Mouse (Mus musculus) forebrain, embryonic 16.5 days (tissue): Measurements from ENCODE around the gene Usp18. TPM values are rescaled to one million over a fixed set of nuclear protein-coding genes. Genes with fewer than 3 reads are reported as not detected.

Source experiments
- ATAC-seq: fragments of 200-750 bp; cut with Nextera tagmentation; 2 replicates; pipeline ENCODE4 v1.8.0; 2017; ENCODE audit warnings: mild to moderate bottlenecking, moderate library complexity
- H3K27ac ChIP-seq: fragments of 300-500 bp; sonication (generic); 2 replicates; pipeline ENCODE4 v1.5.1; 2014; ENCODE audit warnings: low read length, control low read depth
- H3K27me3 ChIP-seq: fragments of 300-500 bp; sonication (generic); replicated peaks from 2 replicates; pipeline ENCODE4 v1.6.1; 2014; ENCODE audit warnings: low read length; ENCODE audit not compliant: control insufficient read depth, insufficient read depth
- H3K36me3 ChIP-seq: fragments of 300-500 bp; sonication (generic); 2 replicates; pipeline ENCODE4 v1.6.1; 2014; ENCODE audit not compliant: control insufficient read depth, insufficient read depth
- H3K4me1 ChIP-seq: fragments of 300-500 bp; sonication (generic); replicated peaks from 2 replicates; pipeline ENCODE4 v1.6.1; 2014; ENCODE audit warnings: low read length; ENCODE audit not compliant: control insufficient read depth, insufficient read depth
- H3K4me2 ChIP-seq: fragments of 300-500 bp; sonication (generic); 2 replicates; pipeline ENCODE4 v1.6.1; 2014; ENCODE audit warnings: mild to moderate bottlenecking, low read length, control low read depth
- H3K4me3 ChIP-seq: fragments of 300-500 bp; sonication (generic); replicated peaks from 2 replicates; pipeline ENCODE4 v1.5.1; 2014; ENCODE audit warnings: mild to moderate bottlenecking, low read length, control low read depth
- H3K9ac ChIP-seq: fragments of 300-500 bp; sonication (generic); replicated peaks from 2 replicates; pipeline ENCODE4 v1.6.1; 2014; ENCODE audit warnings: low read depth, low read length, control low read depth
- H3K9me3 ChIP-seq: fragments of 300-500 bp; sonication (generic); 2 replicates; pipeline ENCODE4 v1.6.1; 2016; ENCODE audit warnings: low read length; ENCODE audit not compliant: control insufficient read depth
- WGBS: fragments of 180-500 bp; shearing (Covaris S2); extraction: QIAGEN DNeasy Blood & Tissue Kit; methylation state at CpG from one replicate; pipeline ENCODE4 v1.1.7; 2014; 5-methylcytosine and 5-hydroxymethylcytosine counted together
- polyA plus RNA-seq: library from polyadenylated mRNA; unstranded; fragments of >200 nt; fragmentation: Nextera tagmentation; extraction: Ambion mirVana; gene quantifications from 2 replicates; pipeline ENCODE4 v1.2.1, GENCODE M21; 2015

The Usp18 gene
- polyA plus RNA-seq, 1 experiment from 2014 or later, result 0.95 TPM

DNA sequence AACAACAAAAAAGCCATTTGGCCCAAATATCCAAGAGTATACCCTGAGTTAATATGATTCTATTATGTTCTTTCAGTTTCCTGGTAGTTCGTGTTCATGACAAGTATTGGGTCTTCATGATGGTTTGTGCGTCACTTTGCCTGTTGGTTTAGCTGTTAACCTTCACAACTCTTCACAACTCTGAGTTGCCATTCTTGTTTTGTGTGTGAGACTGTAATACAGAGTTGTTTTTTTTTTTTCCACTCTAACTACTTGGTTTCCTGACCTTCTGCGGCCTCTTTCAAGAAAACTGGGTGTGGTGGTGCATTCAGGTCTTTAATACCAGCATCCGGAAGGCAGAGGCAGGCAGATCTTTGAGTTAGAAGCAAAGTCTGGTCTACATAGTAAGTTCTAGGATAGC, 7.5 kb upstream of the Usp18 start:
- H3K27me3 ChIP-seq, result no peaks in the 10 kb centered on the region
- ATAC-seq, result no peak
- H3K36me3 ChIP-seq, result no peaks in the 10 kb centered on the region
- no peak overlapping the region for H3K4me3 ChIP-seq
- WGBS, result 95% methylated on average over 4 of the region's 4 CpGs
- H3K9ac ChIP-seq, result no peak overlapping the region
- H3K4me2 ChIP-seq, result no peak overlapping the region
- H3K4me1 ChIP-seq, result no peaks in the 10 kb centered on the region
- H3K9me3 ChIP-seq, result no peaks in the 10 kb centered on the region
- H3K27ac ChIP-seq, result no peak overlapping the region

DNA sequence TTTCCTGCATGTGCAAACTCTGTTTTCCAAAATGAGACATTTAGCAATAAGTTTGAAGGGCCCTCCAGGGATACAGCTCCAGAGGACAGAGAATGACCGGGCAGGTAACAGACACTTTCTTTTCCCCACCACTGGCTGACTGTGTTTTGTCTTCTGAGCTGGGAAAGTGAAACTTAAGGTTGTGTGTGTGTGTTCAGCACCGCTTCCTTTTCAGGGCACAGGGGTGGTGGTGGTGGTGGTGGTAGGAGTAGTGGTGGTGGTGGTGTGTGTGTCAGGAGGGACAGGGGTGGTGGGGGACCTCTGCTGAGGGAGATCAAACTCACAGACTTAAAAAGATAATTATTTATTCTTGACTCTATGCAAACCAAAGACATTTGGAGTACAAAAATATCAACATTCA, 3.9 kb upstream of the Usp18 start:
- no peak for ATAC-seq
- WGBS, result 79% methylated on average over 2 of the region's 2 CpGs
- no peak overlapping the region for H3K27ac ChIP-seq
- no peaks in the 10 kb centered on the region for H3K9me3 ChIP-seq
- H3K27me3 ChIP-seq, result no peaks in the 10 kb centered on the region
- H3K4me2 ChIP-seq, result no peak overlapping the region
- peaks cover 9% of the 10 kb centered on the region for H3K4me1 ChIP-seq
- H3K36me3 ChIP-seq, result no peaks in the 10 kb centered on the region
- no peak overlapping the region for H3K9ac ChIP-seq
- H3K4me3 ChIP-seq, result no peak overlapping the region

DNA sequence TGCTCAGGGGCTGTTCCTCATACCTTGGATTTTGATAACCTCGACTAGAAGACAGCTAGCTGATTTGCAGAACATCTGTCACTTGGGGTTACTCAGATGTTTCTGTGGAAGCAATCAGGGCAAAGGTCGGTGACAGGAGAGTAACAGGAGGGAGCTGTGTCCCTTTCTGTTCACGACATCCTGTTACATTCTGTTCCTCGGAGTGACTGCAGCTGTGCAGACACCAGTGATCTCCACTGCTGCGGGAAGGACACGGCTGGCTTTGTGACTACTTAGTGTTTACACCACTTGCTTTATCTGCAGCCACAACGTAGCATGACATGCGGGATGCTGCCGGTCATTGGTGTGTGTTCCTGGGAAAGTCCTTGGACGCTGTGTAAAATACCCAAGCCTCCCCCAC, 2.5 kb upstream of the Usp18 start:
- Histone ChIP-seq H3K9ac (no peak overlapping the region), H3K9me3 (no peaks in the 10 kb centered on the region), H3K4me1 (peaks cover 9% of the 10 kb centered on the region), H3K4me2 (no peak overlapping the region), H3K36me3 (no peaks in the 10 kb centered on the region), H3K4me3 (no peak overlapping the region), H3K27ac (no peak overlapping the region), H3K27me3 (no peaks in the 10 kb centered on the region)
- WGBS, result 76% methylated on average over 10 of the region's 10 CpGs
- ATAC-seq, result no peak

DNA sequence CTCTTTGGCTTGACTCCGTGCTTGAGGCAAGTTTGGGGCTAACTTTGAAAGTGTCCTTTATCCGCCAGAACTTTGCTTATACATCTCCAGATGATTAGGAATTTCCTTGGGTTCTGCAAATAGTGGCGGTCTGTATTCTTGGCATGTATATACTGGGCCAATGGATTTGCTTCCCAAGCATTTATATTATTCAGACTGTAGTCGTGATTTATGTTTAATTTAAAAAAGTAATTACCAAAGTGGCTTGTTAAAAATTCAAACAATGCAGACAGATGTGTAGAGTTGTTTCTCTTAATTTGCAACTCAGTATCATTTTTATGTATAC, 293 bp downstream of the Usp18 start:
- ATAC-seq, result peak; percentile 37
- H3K36me3 ChIP-seq, result no peaks in the 10 kb centered on the region
- peaks cover 9% of the 10 kb centered on the region for H3K4me1 ChIP-seq
- H3K9me3 ChIP-seq, result no peaks in the 10 kb centered on the region
- H3K27ac ChIP-seq, result no peak overlapping the region
- H3K4me2 ChIP-seq, result peak overlapping the region; percentile 77
- no peaks in the 10 kb centered on the region for H3K27me3 ChIP-seq
- peak overlapping the region; percentile 51 for H3K9ac ChIP-seq
- 11% methylated on average over 4 of the region's 4 CpGs for WGBS
- peak overlapping the region; percentile 51 for H3K4me3 ChIP-seq

DNA sequence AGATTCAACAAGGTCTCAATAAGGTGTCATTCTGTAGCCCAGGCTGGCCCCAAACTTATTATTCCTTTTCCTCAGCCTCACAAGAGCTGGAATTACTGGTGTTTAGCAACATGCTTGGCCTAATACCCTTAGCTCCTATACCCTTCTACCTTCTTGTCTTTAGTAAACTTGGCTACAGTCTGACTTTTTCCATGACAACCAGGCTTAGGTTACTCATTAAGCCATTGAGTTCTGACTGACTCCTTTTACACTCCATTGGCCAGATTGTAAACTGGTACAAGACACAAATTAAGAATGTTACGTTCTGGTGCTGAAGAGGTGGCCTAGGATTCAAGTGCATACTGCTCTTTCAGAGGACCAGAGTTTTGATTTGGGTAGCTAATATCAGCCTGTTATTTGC, 4.7 kb downstream of the Usp18 start:
- no peak overlapping the region for H3K4me3 ChIP-seq
- H3K4me2 ChIP-seq, result no peak overlapping the region
- peaks cover 5% of the 10 kb centered on the region for H3K4me1 ChIP-seq
- H3K36me3 ChIP-seq, result no peaks in the 10 kb centered on the region
- H3K27ac ChIP-seq, result no peak overlapping the region
- ATAC-seq, result no peak
- 40% methylated on average over 1 of the region's 1 CpGs for WGBS
- no peaks in the 10 kb centered on the region for H3K9me3 ChIP-seq
- no peaks in the 10 kb centered on the region for H3K27me3 ChIP-seq
- H3K9ac ChIP-seq, result no peak overlapping the region

DNA sequence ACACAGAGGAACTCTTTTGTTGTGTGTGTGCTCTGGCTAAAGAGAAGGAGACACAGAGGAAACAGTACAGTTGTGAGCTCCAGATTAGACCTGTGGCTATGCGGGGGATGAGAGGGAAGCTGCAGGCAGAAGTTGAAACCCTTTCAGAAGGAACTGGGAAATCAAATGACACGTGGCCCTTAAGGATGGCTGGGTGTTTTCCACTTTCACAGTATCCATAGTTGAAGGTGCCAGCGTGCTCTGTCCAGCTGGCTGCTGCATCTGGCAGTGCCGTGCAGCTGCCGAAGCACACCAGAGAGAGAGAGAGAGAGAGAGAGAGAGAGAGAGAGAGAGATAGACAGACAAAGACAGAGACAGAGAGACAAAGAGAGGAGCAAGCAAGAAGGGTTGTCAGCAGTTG, 5.5 kb downstream of the Usp18 start:
- ATAC-seq, result no peak

DNA sequence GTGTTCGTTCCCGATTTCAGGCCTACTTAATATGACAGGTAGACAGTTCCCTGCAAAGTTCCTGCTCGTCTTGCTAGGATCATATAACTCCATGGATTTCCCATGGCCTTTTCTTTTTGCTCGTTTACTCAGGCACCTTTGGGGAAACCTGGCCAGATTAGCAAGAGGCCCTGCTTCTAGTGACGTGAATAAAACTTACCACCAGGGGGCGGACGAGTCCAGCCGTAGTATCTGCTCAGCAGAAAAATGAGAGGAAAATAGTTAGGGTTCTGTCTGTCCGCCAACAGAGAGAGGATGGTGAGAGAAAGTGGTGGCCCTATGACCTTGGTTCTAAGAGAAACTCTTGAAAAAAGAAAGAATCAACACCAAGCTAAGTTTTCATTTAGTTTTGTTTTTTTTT, 14.8 kb downstream of the Usp18 start:
- H3K27ac ChIP-seq, result no peak overlapping the region
- H3K27me3 ChIP-seq, result no peaks in the 10 kb centered on the region
- H3K4me2 ChIP-seq, result no peak overlapping the region
- H3K9me3 ChIP-seq, result 0 out of 2 replicates have a peak, but pooled peaks cover 4% of the 10 kb centered on the region
- H3K4me3 ChIP-seq, result no peak overlapping the region
- no peak for ATAC-seq
- WGBS, result 31% methylated on average over 9 of the region's 9 CpGs
- H3K4me1 ChIP-seq, result no peaks in the 10 kb centered on the region
- H3K36me3 ChIP-seq, result no peaks in the 10 kb centered on the region
- no peak overlapping the region for H3K9ac ChIP-seq

More for the DNA sequence above, 5.5 kb downstream of the Usp18 start:
- WGBS, result 56% methylated on average over 5 of the region's 5 CpGs
- H3K36me3 ChIP-seq, result no peaks in the 10 kb centered on the region
- H3K4me2 ChIP-seq, result no peak overlapping the region
- H3K27me3 ChIP-seq, result no peaks in the 10 kb centered on the region
- H3K9ac ChIP-seq, result no peak overlapping the region
- no peaks in the 10 kb centered on the region for H3K9me3 ChIP-seq
- H3K4me3 ChIP-seq, result no peak overlapping the region
- no peaks in the 10 kb centered on the region for H3K4me1 ChIP-seq
- H3K27ac ChIP-seq, result no peak overlapping the region

DNA sequence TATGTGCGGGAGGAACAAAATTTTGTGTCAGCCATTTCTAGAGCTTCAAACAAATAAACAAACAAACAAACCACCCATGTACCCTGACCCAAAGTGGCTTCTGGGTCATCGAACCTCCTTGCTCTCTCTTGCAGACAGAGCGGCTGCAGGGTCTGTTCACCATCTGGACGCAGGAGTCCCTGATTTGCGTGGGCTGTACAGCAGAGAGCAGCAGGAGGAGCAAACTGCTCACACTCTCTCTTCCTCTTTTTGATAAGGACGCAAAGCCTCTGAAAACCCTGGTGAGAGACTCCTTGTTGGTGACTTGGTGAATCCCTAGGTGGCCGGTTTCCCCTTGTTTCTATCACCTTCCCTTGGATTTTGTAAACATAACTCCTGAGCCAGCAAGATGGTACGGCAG, 15.5 kb downstream of the Usp18 start:
- WGBS, result 90% methylated on average over 8 of the region's 8 CpGs
- no peak for ATAC-seq
- H3K9ac ChIP-seq, result no peak overlapping the region
- no peak overlapping the region for H3K27ac ChIP-seq
- H3K4me2 ChIP-seq, result no peak overlapping the region
- H3K4me1 ChIP-seq, result no peaks in the 10 kb centered on the region
- H3K4me3 ChIP-seq, result no peak overlapping the region
- no peaks in the 10 kb centered on the region for H3K27me3 ChIP-seq
- 0 out of 2 replicates have a peak, but pooled peaks cover 4% of the 10 kb centered on the region for H3K9me3 ChIP-seq
- no peaks in the 10 kb centered on the region for H3K36me3 ChIP-seq

DNA sequence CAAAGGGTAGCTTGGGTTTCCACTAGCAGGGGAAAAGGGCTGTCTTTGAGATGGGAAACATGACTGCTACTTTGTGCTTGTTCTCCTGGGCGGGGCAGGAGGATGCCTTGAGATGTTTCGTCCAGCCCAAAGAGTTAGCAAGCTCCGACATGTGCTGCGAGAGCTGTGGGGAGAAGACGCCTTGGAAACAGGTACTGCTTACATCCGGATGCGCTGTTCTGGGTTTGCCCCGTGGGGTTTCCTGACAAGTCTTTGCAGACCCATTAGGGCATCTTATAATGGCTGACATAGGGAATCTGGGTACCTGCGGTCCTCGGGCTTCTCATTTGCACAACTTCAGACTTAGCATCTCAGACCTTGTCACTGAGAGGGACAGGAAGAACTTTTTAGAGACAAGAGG, 16.3 kb downstream of the Usp18 start:
- no peak for ATAC-seq
- Histone ChIP-seq H3K4me1 (no peaks in the 10 kb centered on the region), H3K27ac (no peak overlapping the region), H3K4me2 (no peak overlapping the region), H3K36me3 (no peaks in the 10 kb centered on the region), H3K9ac (no peak overlapping the region), H3K9me3 (0 out of 2 replicates have a peak, but pooled peaks cover 4% of the 10 kb centered on the region), H3K27me3 (no peaks in the 10 kb centered on the region), H3K4me3 (no peak overlapping the region)
- WGBS, result 95% methylated on average over 10 of the region's 10 CpGs

DNA sequence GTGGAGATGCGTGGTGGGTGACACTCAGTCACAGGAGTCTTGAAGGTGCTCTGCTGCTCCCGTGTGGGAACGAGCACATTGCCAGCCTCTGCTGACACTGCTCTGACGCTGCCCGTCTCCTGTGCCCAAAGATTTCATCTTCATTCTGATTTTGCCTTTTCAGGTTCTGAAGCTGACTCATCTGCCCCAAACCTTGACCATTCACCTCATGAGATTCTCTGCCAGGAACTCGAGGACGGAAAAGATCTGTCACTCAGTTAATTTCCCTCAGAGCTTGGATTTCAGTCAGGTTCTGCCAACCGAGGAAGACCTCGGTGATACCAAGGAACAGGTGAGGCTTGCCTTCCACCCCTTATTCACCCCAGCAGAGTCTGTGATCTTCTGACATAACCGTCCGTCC, 16.8 kb downstream of the Usp18 start:
- Histone ChIP-seq H3K9ac (no peak overlapping the region), H3K4me3 (no peak overlapping the region), H3K4me1 (no peaks in the 10 kb centered on the region), H3K9me3 (0 out of 2 replicates have a peak, but pooled peaks cover 3% of the 10 kb centered on the region), H3K36me3 (no peaks in the 10 kb centered on the region), H3K27me3 (no peaks in the 10 kb centered on the region), H3K4me2 (no peak overlapping the region), H3K27ac (no peak overlapping the region)
- WGBS, result 91% methylated on average over 11 of the region's 11 CpGs
- no peak for ATAC-seq
